Mouse (Mus musculus) layer of hippocampus, adult 2 months (tissue): ENCODE data around the gene Fasn. TPM values are rescaled to one million over a fixed set of nuclear protein-coding genes. Genes with fewer than 3 reads are reported as not detected.
A peak's percentile ranks its signal among the peaks of the same experiment; 100 is the strongest.
"Not testable (repeated sequence)": the region's sequence is repeated elsewhere in the genome, so short reads cannot be mapped to it uniquely, and the experiment has no call there.

Source experiments
- DNase-seq, 2 experiments: peaks; one replicate each; pipeline ENCODE4 v3.0.0; 2022; ENCODE audit warnings: low spot score in 2 of 2
- H3K27ac ChIP-seq: fragments of 200-600 bp; 2 replicates; pipeline ENCODE4 v1.8.1; 2022
- H3K4me3 ChIP-seq: fragments of 200-600 bp; 2 replicates; pipeline ENCODE4 v1.8.1; 2022; ENCODE audit warnings: mild to moderate bottlenecking
- CTCF ChIP-seq: fragments of 200-600 bp; conservative IDR thresholded peaks from 2 replicates; pipeline ENCODE4 v1.8.1; 2022; ENCODE audit warnings: antibody characterized with exemption, mild to moderate bottlenecking, moderate library complexity
- total RNA-seq, 2 experiments: library from RNA; stranded (reverse); gene quantifications; 2 replicates each; pipeline ENCODE4 v1.2.3; 2021

Fasn gene
- total RNA-seq, 2 experiments from 2014 or later, result 184 to 185 TPM

DNA sequence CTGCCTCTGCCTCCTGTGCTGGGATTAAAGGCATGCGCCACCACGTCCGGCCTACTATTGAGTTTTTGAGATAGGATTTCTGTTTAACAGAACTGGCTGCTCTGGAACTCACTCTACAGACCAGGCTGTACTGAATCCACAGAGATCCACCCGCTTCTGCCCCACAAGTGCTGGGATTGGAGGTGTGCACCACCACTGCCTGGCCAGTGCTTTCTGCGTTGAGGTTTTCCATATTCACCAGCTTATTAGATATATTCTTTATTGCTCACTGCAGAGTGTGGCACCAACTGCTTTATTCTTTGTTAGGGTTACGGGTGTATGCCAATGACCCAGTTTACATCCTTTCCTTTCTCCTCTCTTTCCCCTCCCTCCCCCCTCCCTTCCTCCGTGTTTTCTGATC is 20.1 kb downstream of the Fasn start:
- TF ChIP-seq CTCF, result no peak
- Histone ChIP-seq H3K27ac (no peak overlapping the region), H3K4me3 (no peak overlapping the region)
- DNase-seq, result no peak

DNA sequence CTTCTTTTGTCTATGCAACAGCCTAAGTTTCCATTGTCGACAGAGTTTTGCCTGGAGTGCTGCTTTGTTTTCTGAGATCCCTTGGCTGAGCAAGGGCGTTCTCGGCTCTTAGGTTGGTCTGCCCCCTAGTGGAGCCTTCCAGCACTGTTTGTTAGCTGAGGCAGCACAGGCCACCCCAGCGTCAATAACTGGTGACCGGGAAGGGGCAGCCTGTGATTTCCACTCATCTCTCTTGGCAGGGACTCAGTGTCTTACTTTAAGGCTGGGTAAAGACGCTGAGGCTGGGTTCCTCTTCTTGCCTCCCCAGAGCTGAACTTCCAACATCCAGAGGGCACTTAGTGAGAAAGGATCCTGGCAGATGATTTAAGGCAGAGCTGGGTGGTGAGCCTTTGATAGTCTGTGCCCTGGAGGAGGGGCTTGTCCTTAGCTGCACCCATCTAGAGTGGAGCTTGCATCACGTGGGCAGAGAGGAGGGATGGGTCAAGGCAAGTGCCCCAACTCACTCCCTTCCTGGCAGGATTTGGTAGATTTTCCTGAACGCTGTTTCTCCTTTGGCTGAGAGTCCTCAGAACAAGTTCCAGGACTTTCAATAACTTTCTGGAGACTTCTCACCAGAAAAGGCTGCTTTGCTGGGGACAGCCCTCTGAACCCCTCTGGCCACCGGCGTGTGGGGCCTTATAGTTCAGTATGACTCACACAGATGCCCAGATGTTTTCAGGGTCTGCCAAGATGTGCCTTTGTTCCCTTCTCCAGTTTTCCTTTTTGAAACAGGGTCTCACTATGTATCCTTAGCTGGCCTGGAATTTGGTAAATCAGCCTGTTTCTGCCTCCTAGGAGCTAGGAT is 24.1 kb downstream of the Fasn start:
- Histone ChIP-seq H3K4me3 (no peak overlapping the region), H3K27ac (peak overlapping the region; percentile 74)
- peak; percentile 98 for TF ChIP-seq CTCF
- DNase-seq, result peak; percentile 81 to 91

DNA sequence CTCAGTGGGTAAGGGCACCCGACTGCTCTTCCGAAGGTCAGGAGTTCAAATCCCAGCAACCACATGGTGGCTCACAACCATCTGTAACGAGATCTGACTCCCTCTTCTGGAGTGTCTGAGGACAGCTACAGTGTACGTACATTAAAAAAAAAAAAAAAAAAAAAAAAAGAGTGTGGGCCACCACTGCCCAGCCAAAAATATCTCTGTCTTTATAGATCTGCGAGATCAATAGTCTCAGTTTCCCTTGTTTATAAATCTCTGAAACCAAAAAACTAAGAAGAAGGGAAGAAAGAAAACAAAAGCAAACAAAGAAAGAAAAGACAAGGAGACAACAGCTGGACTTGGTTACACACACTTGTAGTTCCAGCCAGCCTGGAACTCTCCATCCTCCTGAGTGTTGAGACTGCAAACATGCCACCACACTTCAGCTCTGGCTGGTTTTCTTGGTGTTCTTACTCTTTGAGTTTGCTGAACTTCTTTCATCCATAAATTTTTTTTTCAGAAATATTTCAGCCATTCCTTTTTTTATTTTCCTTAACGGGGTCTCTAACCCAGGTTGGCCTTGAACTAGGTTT is 24.9 kb downstream of the Fasn start:
- H3K4me3 ChIP-seq, result no peak overlapping the region
- TF ChIP-seq CTCF, result no peak
- peak overlapping the region; percentile 74 for H3K27ac ChIP-seq
- DNase-seq, result no peak

DNA sequence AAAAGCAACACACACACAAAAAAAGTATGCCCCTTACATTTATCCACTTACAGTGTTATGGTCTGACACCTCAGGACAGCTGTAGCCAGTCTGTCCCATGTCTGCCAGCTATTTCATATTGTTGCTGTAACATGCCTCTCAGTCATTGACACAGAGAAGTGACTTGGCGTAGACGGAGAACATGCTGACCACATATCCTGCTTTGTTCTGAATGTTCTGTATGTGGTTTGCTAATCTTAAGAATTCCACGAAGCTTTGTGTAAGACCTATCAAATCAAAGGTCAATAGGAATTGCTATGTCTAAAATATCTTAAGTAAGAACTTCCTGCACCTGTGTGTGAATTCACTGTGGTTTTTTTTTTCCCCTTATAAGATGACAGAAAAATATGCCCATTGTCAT is 26.1 kb downstream of the Fasn start:
- H3K4me3 ChIP-seq, result no peak overlapping the region
- no peak for DNase-seq
- no peak overlapping the region for H3K27ac ChIP-seq
- TF ChIP-seq CTCF, result no peak

DNA sequence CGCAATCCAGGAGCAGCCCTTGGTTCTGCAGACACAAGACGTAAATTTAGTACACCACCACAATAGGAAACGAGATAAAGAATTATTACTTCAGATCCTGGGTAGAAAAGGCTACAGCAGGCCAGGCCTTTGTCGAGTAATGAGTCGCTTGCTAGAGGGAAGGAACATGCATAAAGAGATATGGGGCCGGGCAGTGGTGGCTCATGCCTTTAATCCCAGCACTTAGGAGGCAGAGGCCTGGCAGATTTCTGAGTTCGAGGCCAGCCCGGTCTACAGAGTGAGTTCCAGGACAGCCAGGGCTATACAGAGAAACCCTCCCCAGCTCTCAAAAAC is 27.8 kb downstream of the Fasn start:
- no peak for DNase-seq
- peak overlapping the region; percentile 92 for H3K4me3 ChIP-seq
- TF ChIP-seq CTCF, result no peak
- peak overlapping the region; percentile 91 for H3K27ac ChIP-seq

DNA sequence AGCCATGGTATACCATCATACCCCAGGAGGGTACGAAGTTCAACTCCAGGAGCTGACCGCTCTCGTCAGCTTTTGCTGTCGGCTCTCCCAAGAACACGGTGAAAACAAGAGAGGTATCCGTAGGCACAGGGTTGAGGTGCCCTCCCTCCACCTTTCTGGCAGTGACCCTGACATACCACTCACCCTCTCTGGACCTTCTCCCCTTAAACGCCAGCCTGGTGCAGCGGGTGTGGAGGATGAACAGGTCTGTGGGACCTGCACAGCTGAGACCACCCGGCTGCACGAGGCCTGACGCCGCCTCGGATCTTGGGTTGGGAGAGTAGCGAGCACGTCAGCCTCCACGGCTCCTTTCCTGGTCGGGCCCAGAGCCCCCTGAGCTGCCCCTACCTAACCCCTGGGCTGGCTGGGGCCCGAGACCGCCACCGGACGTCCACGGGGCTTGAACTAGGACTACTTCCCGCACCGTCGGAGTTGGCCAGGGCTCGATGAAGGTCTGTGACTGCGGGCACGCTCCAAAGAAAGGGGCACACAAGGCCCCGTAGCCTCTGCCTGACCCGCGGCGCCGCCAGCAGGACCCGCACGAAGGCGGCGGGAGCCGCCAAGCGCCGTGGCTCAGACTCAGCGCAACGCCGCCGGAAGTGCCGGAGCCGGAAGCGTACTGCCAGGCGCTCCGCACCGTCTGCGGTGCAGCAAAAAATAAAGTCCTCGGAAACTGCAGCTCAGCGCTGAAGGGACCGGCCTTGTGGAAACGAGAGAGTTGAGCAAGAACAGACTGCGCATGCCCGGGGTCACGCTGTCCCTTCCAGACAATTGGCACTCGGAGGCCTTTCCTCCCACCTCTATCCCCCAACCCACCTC is 28.4 kb downstream of the Fasn start, which contains the start of gene Dus1l:
Gene Dus1l, minus strand, starts transcription at position 648 of the 858 bp plus-strand sequence.
- no peak for TF ChIP-seq CTCF
- H3K4me3 ChIP-seq, result peak within 1 kb of the TSS; percentile 92
- H3K27ac ChIP-seq, result peak within 1 kb of the TSS; percentile 91
- peak; percentile 93 to 99 for DNase-seq

DNA sequence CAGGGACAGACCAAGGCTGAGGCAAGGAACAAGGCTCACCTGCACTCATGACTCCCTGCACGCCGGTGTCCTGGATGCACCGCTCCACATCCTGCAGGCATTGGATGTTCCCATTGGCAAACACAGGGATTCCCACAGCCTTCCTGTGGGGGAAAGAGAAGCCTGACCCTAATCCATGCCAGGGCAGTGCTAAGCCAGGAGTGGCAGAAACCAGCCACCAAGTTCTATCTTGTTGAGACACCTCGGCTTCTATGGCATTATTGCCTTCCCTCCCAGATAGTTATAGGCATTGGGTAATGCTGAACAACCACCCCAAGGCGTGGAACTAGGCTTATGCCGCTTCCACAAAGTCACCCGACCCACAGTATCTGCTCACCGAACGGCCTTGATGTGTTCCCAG is 31.7 kb downstream of the Fasn start:
- Histone ChIP-seq H3K27ac (no peak overlapping the region), H3K4me3 (no peak overlapping the region)
- no peak for TF ChIP-seq CTCF
- DNase-seq, result no peak

DNA sequence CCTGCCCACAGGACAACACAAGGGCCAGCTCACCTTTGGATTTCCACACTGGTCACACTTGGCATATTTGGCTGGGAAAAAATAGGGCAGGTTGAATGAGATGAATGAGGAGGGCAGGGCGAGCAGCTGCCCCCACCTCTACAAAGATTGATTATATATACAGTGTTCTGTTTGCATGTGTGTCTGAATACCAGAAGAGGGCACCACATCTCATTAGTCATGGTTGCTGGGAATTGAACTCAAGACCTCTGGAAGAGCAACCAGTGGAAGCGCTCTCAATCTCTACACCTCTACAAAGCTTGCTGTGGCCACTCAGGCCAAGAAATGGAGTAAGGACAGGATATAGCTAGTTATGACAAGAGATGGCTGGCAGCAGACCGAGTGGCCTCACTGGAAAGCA is 34.5 kb downstream of the Fasn start:
- Histone ChIP-seq H3K4me3 (no peak overlapping the region), H3K27ac (no peak overlapping the region)
- TF ChIP-seq CTCF, result peak; percentile 58
- DNase-seq, result no peak

DNA sequence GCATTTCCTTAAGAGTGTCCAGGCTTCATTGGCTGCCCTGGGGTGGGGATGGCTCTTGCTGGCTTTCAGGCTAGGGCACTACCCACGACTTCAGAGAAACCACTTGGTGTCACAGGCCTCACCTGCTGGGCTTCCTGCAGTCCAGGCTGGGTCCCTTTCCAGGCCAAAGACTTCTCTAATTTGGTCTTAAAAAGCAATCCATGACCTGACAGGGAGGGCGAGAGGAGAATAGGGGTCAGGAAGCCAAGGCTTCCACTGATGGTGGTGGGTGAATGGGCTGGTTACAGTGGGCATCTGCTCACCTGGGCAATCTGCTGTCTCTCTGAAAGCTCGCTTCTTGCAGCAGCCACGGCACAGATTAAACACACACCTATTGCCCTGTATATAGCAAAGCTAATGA is 35.0 kb downstream of the Fasn start:
- no peak for DNase-seq
- TF ChIP-seq CTCF, result no peak
- Histone ChIP-seq H3K4me3 (no peak overlapping the region), H3K27ac (no peak overlapping the region)

DNA sequence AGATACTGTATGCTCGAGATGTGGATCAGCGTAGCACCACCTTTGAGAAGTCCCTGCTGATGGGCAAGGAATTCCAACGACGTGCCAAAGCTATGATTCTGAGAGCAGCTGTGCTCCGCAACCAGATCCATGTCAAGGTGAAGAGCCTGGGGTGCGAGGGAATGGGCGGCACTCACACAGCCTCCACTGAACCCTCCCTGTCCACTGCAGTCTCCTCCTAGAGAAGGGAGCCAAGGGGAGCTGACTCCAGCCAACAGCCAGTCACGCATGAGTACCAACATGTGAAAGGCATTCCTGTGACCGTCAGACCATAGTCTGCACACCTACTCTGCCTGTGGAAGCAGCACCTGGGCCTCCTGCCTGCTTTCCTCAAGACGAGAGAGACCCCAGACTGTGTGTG is 35.9 kb downstream of the Fasn start:
- not testable (repeated sequence) for DNase-seq, H3K4me3 ChIP-seq, H3K27ac ChIP-seq

DNA sequence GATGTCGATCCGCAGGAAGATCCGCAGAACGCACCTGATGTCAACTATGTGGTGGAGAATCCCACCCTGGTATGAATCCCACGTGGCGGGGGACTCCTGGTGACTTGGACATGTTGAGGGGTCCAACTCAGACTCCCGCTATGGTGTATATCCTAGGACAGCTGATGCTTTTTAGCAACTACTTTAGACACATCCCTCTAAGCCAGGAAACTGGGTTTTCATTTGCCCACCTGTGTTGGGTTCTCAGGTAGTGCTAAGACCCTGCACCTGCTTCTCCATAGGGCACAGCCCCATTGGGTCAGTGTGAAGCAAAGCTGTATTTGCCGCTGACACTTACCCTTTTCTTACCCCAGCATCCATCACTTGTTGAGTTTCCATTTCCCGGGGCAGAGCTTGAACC is 39.2 kb downstream of the Fasn start:
- DNase-seq, result no peak
- Histone ChIP-seq H3K27ac (peak overlapping the region; percentile 89), H3K4me3 (peak overlapping the region; percentile 92)
- TF ChIP-seq CTCF, result no peak

DNA sequence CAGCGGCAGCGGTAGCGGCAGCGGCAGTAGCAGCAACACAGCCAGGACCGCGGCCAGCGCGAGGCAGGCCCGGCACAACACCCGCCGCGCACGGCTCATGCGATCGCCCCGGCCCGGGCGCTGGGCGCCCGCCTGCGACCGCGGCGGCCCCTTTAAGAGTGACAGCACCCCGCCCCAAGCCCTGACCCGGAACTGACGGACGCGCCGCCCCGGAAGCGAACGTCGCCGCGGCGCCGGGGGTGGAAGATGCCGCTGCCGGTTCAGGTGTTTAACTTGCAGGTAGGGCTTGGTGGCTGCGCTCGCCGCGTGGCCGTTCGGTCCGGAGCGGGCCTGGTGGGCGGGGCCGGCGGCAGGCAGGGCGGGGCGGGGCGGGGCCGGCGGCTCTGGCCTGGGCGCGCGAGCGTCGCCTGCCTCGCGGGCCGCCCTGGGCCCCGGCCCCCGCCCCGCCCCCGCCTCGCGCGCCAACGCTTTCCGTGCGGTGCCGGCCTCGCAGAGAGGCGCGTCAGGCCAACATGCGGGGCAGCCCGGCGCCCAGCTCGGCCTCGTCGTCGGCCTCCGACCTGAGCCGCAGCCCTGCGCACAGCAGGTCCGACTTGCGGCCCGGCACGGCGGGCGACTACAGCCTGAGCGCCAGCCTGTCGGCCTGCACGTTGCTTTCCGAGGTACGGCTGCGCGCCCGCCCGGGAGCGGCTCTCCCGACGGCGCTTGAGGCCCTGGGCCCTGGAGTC is 40.1 kb downstream of the Fasn start, which contains the start of the genes Rfng and Gps1:
Gene Rfng, minus strand, starts transcription at position 144 of the 728 bp plus-strand sequence.
Gene Gps1, plus strand, starts transcription at position 209 of the 728 bp plus-strand sequence.
- Histone ChIP-seq H3K4me3 (peak within 1 kb of the TSS; percentile 92), H3K27ac (peak within 1 kb of the TSS; percentile 95)
- no peak for TF ChIP-seq CTCF
- peak; percentile 81 to 83 for DNase-seq
